In genomic region chr7:138898122-138898521, GRCm38 (mm10) we compare ENCODE assay signal across 35 mouse cellular contexts. TPM values are rescaled to one million over a fixed set of nuclear protein-coding genes. Genes with fewer than 3 reads are reported as not detected.
DNase-seq lines count a peak whose midpoint lies in the region; ATAC-seq and TF ChIP-seq lines count a peak whose summit lies in the region.
"Had no signal": no experiment of that assay in that cellular context is flagged by ENCODE, and none has a peak within 500 bp of the region (broad histone marks: within the 10 kb centered on the region; RNA-seq: fewer than 3 reads in every experiment).

No protein-coding gene starts in this region.

- H3K9ac ChIP-seq in liver, adult 2 months (ENCODE audit: low read depth, low read length), result no peak overlapping the region
- H3K9ac ChIP-seq in liver, postnatal 0 days (replicated peaks), result no peak overlapping the region
- no peak overlapping the region for H3K9ac ChIP-seq in intestine, postnatal 0 days (ENCODE audit: low read depth, low read length)
- no peak overlapping the region for H3K9ac ChIP-seq in forebrain, embryonic 13.5 days
- H3K9ac ChIP-seq: embryonic facial prominence, embryonic 15.5 days; heart, embryonic 13.5 days; hindbrain, embryonic 15.5 days; limb, embryonic 12.5 days; neural tube, embryonic 15.5 days had no signal

- 20% methylated on average over 2 of the region's 2 CpGs for WGBS in liver, adult 2 months
- WGBS in liver, postnatal 0 days (ENCODE audit: insufficient replicate concordance), result 48% methylated on average over 2 of the region's 2 CpGs
- WGBS in intestine, postnatal 0 days, result 24% methylated on average over 2 of the region's 2 CpGs
- WGBS in forebrain, embryonic 13.5 days, result 84% methylated on average over 2 of the region's 2 CpGs

- TF ChIP-seq POLR2A in liver, adult 2 months (IDR thresholded peaks at IDR 0.05; ENCODE audit: extremely low read depth, insufficient read depth, low read length), result no peak

- H3K9me3 ChIP-seq in liver, postnatal 0 days (ENCODE audit: low read length), result no peaks in the 10 kb centered on the region
- no peaks in the 10 kb centered on the region for H3K9me3 ChIP-seq in intestine, postnatal 0 days (ENCODE audit: control insufficient read depth)
- no peaks in the 10 kb centered on the region for H3K9me3 ChIP-seq in forebrain, embryonic 13.5 days (replicated peaks)
- H3K9me3 ChIP-seq: embryonic facial prominence, embryonic 10.5 days; embryonic facial prominence, embryonic 15.5 days; heart, embryonic 13.5 days; hindbrain, embryonic 10.5 days; hindbrain, embryonic 15.5 days; limb, embryonic 12.5 days; neural tube, embryonic 15.5 days had no signal

- ATAC-seq in liver, postnatal 0 days, result no peak
- peak; percentile 86 for ATAC-seq in intestine, postnatal 0 days
- no peak for ATAC-seq in forebrain, embryonic 13.5 days
- ATAC-seq: activated CD4-positive, CD25-positive, alpha-beta regulatory T cell, adult 4 months; forebrain, embryonic 14.5 days; inflammation-experienced regulatory T-cells, adult 6 months had no signal

- no peak for TF ChIP-seq EP300 in liver, postnatal 0 days (IDR thresholded peaks at IDR 0.05; ENCODE audit: low read depth)

- peaks cover 19% of the 10 kb centered on the region for H3K79me2 ChIP-seq in liver, adult 2 months (ENCODE audit: control insufficient read depth, insufficient read depth, low read length)

- no peak overlapping the region for H3K4me3 ChIP-seq in liver, adult 2 months (ENCODE audit: insufficient read depth, low read depth, low read length)
- no peak overlapping the region for H3K4me3 ChIP-seq in liver, postnatal 0 days (ENCODE audit: low read depth, low read length)
- H3K4me3 ChIP-seq in intestine, postnatal 0 days (ENCODE audit: low read depth, low read length), result no peak overlapping the region
- no peak overlapping the region for H3K4me3 ChIP-seq in forebrain, embryonic 13.5 days
- H3K4me3 ChIP-seq: embryonic facial prominence, embryonic 10.5 days; embryonic facial prominence, embryonic 15.5 days; heart, embryonic 13.5 days; hindbrain, embryonic 10.5 days; hindbrain, embryonic 15.5 days; limb, embryonic 12.5 days; neural tube, embryonic 15.5 days had no signal

- peaks cover 28% of the 10 kb centered on the region for H3K4me1 ChIP-seq in liver, adult 2 months (ENCODE audit: control insufficient read depth, insufficient read depth, low read length)
- 0 out of 2 replicates have a peak, but pooled peaks cover 5% of the 10 kb centered on the region for H3K4me1 ChIP-seq in liver, postnatal 0 days (ENCODE audit: insufficient read depth)
- no peaks in the 10 kb centered on the region for H3K4me1 ChIP-seq in intestine, postnatal 0 days (replicated peaks; ENCODE audit: control insufficient read depth, insufficient read depth, low read length)
- H3K4me1 ChIP-seq in forebrain, embryonic 13.5 days, result no peaks in the 10 kb centered on the region
- H3K4me1 ChIP-seq: embryonic facial prominence, embryonic 10.5 days; embryonic facial prominence, embryonic 15.5 days; hindbrain, embryonic 10.5 days; hindbrain, embryonic 15.5 days; limb, embryonic 12.5 days; neural tube, embryonic 15.5 days had no signal

- peak; percentile 87 for DNase-seq in liver, adult 2 months (ENCODE audit: extremely low read depth, low read depth, low spot score)
- DNase-seq in liver, postnatal 0 days, result no peak
- DNase-seq in kidney, postnatal 14 days, result peak; percentile 64
- DNase-seq in frontal cortex, postnatal 36 days (ENCODE audit: low spot score in 2 of 2), result no peak
- DNase-seq in adrenal gland, adult (ENCODE audit: inconsistent age in 2 of 2, low spot score in 1 of 2), result no peak
- DNase-seq: adrenal gland, adult 8-10 months; B cell, adult 2 months; cerebellum, adult 8-10 months; cerebellum, postnatal 25 days; heart, postnatal 10 days; layer of hippocampus, adult 9-11 months; lung, adult 2 months; lung, postnatal 10 days; midbrain, embryonic 14.5 days; retina, postnatal 1 day; right cerebral cortex, postnatal 14 days; thymus, postnatal 14 days had no signal

- peaks cover 52% of the 10 kb centered on the region for H3K36me3 ChIP-seq in liver, adult 2 months (ENCODE audit: control insufficient read depth, insufficient read depth, low read length)
- peaks cover 34% of the 10 kb centered on the region for H3K36me3 ChIP-seq in liver, postnatal 0 days (replicated peaks; ENCODE audit: insufficient read depth, low read length)
- peaks cover 25% of the 10 kb centered on the region for H3K36me3 ChIP-seq in intestine, postnatal 0 days (ENCODE audit: control insufficient read depth, insufficient read depth)
- peaks cover 33% of the 10 kb centered on the region for H3K36me3 ChIP-seq in forebrain, embryonic 13.5 days (ENCODE audit: poor library complexity, severe bottlenecking)

- no peak overlapping the region for H3K4me2 ChIP-seq in liver, postnatal 0 days (ENCODE audit: low read depth, low read length)
- no peak overlapping the region for H3K4me2 ChIP-seq in intestine, postnatal 0 days (replicated peaks; ENCODE audit: low read depth)
- H3K4me2 ChIP-seq in forebrain, embryonic 13.5 days, result no peak overlapping the region
- H3K4me2 ChIP-seq: embryonic facial prominence, embryonic 15.5 days; heart, embryonic 13.5 days; hindbrain, embryonic 15.5 days; limb, embryonic 12.5 days; liver, embryonic 11.5 days; neural tube, embryonic 15.5 days had no signal

- no peaks in the 10 kb centered on the region for H3K27me3 ChIP-seq in liver, adult 2 months (ENCODE audit: control insufficient read depth, insufficient read depth, low read length)
- H3K27me3 ChIP-seq in liver, postnatal 0 days (ENCODE audit: insufficient read depth, low read length), result no peaks in the 10 kb centered on the region
- H3K27me3 ChIP-seq in intestine, postnatal 0 days (replicated peaks; ENCODE audit: control insufficient read depth, insufficient read depth, low read length), result no peaks in the 10 kb centered on the region
- H3K27me3 ChIP-seq in forebrain, embryonic 13.5 days, result no peaks in the 10 kb centered on the region
- H3K27me3 ChIP-seq: embryonic facial prominence, embryonic 15.5 days; heart, embryonic 13.5 days; hindbrain, embryonic 15.5 days; limb, embryonic 12.5 days; neural tube, embryonic 15.5 days had no signal

- peak overlapping the region; percentile 37 for H3K27ac ChIP-seq in liver, adult 2 months (replicated peaks; ENCODE audit: insufficient read depth, low read depth, low read length)
- H3K27ac ChIP-seq in liver, postnatal 0 days (ENCODE audit: low read depth), result no peak overlapping the region
- no peak overlapping the region for H3K27ac ChIP-seq in intestine, postnatal 0 days (ENCODE audit: low read depth, low read length)
- no peak overlapping the region for H3K27ac ChIP-seq in forebrain, embryonic 13.5 days
- H3K27ac ChIP-seq: embryonic facial prominence, embryonic 10.5 days; embryonic facial prominence, embryonic 15.5 days; heart, embryonic 13.5 days; hindbrain, embryonic 10.5 days; hindbrain, embryonic 15.5 days; limb, embryonic 12.5 days; macrophage; neural tube, embryonic 15.5 days had no signal

- no peak for TF ChIP-seq CTCF in liver, adult 2 months (IDR thresholded peaks at IDR 0.05; ENCODE audit: low read depth, low read length)
- TF ChIP-seq CTCF in liver, postnatal 0 days (IDR thresholded peaks at IDR 0.05; ENCODE audit: low read depth), result no peak
- TF ChIP-seq CTCF in intestine, postnatal 0 days (IDR thresholded peaks at IDR 0.05; ENCODE audit: low read depth), result no peak

RNA-seq across cellular contexts. Expression of gene Bnip3, which starts 11.2 kb away (rescaled TPM):
- total RNA-seq in liver, adult 2 months (2014; rRNA removed), result 213 and 264 TPM in 2 replicates
- polyA plus RNA-seq in liver, adult 2 months (2012; rRNA removed), result 56.7 and 62.0 TPM in 2 replicates
- 171 and 190 TPM in 2 replicates for polyA plus RNA-seq in liver, postnatal 0 days (2015; fragmentation: Nextera tagmentation; extraction: Ambion mirVana)
- polyA plus RNA-seq in intestine, postnatal 0 days (2015; fragmentation: Nextera tagmentation; extraction: Ambion mirVana), result 71.8 and 73.0 TPM in 2 replicates
- polyA plus RNA-seq in forebrain, embryonic 13.5 days (2015; fragmentation: Nextera tagmentation; extraction: Ambion mirVana), result 58.1 and 61.1 TPM in 2 replicates

RNA-seq across cellular contexts. Expression of gene Jakmip3, which starts 42.4 kb away (rescaled TPM):
- total RNA-seq in liver, adult 2 months (2014; rRNA removed), result not detected in 2 replicates
- polyA plus RNA-seq in liver, adult 2 months (2012; rRNA removed), result 0.02 TPM in 1 of 2 replicates, not detected in the other
- not detected in 2 replicates for polyA plus RNA-seq in liver, postnatal 0 days (2015; fragmentation: Nextera tagmentation; extraction: Ambion mirVana)
- 0.14 and 0.16 TPM in 2 replicates for polyA plus RNA-seq in intestine, postnatal 0 days (2015; fragmentation: Nextera tagmentation; extraction: Ambion mirVana)
- polyA plus RNA-seq in forebrain, embryonic 13.5 days (2015; fragmentation: Nextera tagmentation; extraction: Ambion mirVana), result 0.41 and 1.0 TPM in 2 replicates
- total RNA-seq: gastrocnemius, postnatal 4 days; megakaryocyte-erythroid progenitor cell, adult 5-6 weeks; monocyte, adult 5-6 weeks had no signal
- polyA plus RNA-seq: activated CD4-positive, CD25-positive, alpha-beta regulatory T cell, adult 4 months; heart, embryonic 13.5 days; lung, adult 2 months; macrophage; small intestine, adult 2 months had no signal

RNA-seq across cellular contexts. Expression of gene Mapk1ip1, which starts 52.0 kb away (rescaled TPM):
- 3.6 and 5.4 TPM in 2 replicates for total RNA-seq in liver, adult 2 months (2014; rRNA removed)
- 15.0 and 27.6 TPM in 2 replicates for polyA plus RNA-seq in liver, adult 2 months (2012; rRNA removed)
- 5.2 and 5.5 TPM in 2 replicates for polyA plus RNA-seq in liver, postnatal 0 days (2015; fragmentation: Nextera tagmentation; extraction: Ambion mirVana)
- 10.5 and 11.7 TPM in 2 replicates for polyA plus RNA-seq in intestine, postnatal 0 days (2015; fragmentation: Nextera tagmentation; extraction: Ambion mirVana)
- polyA plus RNA-seq in forebrain, embryonic 13.5 days (2015; fragmentation: Nextera tagmentation; extraction: Ambion mirVana), result 22.0 and 24.4 TPM in 2 replicates

RNA-seq across cellular contexts. Expression of gene Ppp2r2d, which starts 52.2 kb away (rescaled TPM):
- 28.2 and 33.4 TPM in 2 replicates for total RNA-seq in liver, adult 2 months (2014; rRNA removed)
- 11.6 and 15.0 TPM in 2 replicates for polyA plus RNA-seq in liver, adult 2 months (2012; rRNA removed)
- 17.2 and 18.9 TPM in 2 replicates for polyA plus RNA-seq in liver, postnatal 0 days (2015; fragmentation: Nextera tagmentation; extraction: Ambion mirVana)
- 24.9 and 27.2 TPM in 2 replicates for polyA plus RNA-seq in intestine, postnatal 0 days (2015; fragmentation: Nextera tagmentation; extraction: Ambion mirVana)
- polyA plus RNA-seq in forebrain, embryonic 13.5 days (2015; fragmentation: Nextera tagmentation; extraction: Ambion mirVana), result 45.1 and 49.7 TPM in 2 replicates

Comparison
In these comparisons a context has a peak if more than half of its experiments do, and no peak if none do; other contexts are left out.
1. DNase-seq: peak in liver, adult 2 months (single experiment) and kidney, postnatal 14 days (single experiment); none in liver, postnatal 0 days (single experiment), frontal cortex, postnatal 36 days (0 of 2) and adrenal gland, adult (0 of 2).